ENCODE assay signal across 8 mouse cellular contexts in the genomic region with DNA sequence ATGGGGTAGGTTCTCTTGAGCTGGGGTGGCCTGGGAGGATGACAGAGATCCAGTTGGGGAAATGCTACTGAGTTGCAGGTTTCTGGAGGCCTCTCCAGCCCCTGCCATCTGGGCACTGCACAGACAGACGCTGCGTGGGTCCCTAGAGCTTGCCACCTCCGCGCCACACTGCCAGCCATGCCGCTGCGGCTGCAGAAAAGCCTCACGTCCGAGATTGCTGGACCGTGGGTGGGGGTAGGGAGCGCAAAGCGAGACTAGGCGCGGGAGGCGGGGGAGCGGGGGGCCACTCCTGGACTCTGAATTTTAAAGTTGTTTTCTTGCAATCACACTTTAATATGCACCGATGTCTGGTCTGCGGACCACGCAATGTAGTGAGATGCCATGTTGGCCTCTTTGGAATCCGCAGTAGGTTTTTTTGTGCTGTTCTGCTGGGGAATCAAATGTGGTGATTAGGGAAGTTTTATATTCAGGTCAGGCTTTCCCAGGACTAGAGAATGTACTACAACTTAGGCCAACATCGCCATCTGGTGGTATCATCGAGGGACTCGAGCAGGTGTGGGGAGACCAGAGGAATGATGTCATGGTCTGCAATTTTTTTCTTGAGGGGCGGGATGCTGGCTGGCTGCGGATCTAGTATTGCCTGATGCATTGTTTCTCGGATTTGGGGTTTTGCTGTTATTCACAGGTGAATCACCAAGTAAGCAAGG. TPM values are rescaled to one million over a fixed set of nuclear protein-coding genes. Genes with fewer than 3 reads are reported as not detected.
DNase-seq lines count a peak whose midpoint lies in the region; ATAC-seq and TF ChIP-seq lines count a peak whose summit lies in the region.

No protein-coding gene starts in this region.

- H3K27me3 ChIP-seq in embryonic facial prominence, embryonic 14.5 days (replicated peaks; ENCODE audit: control insufficient read depth, insufficient read depth, low read length) = peaks cover 11% of the 10 kb centered on the region; the same call in 1 of the 2 replicates
- peaks cover 17% of the 10 kb centered on the region for H3K27me3 ChIP-seq in heart, embryonic 10.5 days (ENCODE audit: insufficient read depth, poor library complexity, severe bottlenecking)
- peaks cover 8% of the 10 kb centered on the region; the same call in 1 of the 2 replicates for H3K27me3 ChIP-seq in kidney, embryonic 14.5 days (ENCODE audit: control insufficient read depth, insufficient read depth, low read length)
- H3K27me3 ChIP-seq in limb, embryonic 14.5 days (ENCODE audit: control insufficient read depth, insufficient read depth, low read length) = no peaks in the 10 kb centered on the region
- H3K27me3 ChIP-seq in midbrain, embryonic 16.5 days (ENCODE audit: control insufficient read depth, insufficient read depth, low read depth, low read length) = no peaks in the 10 kb centered on the region
- no peaks in the 10 kb centered on the region for H3K27me3 ChIP-seq in spleen, adult 2 months (ENCODE audit: control insufficient read depth, insufficient read depth, low read length)

- peak overlapping the region; percentile 61 for H3K9ac ChIP-seq in embryonic facial prominence, embryonic 14.5 days (ENCODE audit: low read depth, low read length)
- H3K9ac ChIP-seq in kidney, embryonic 14.5 days (ENCODE audit: low read depth, low read length) = peak overlapping the region; percentile 40
- H3K9ac ChIP-seq in limb, embryonic 14.5 days (ENCODE audit: low read depth, low read length, severe bottlenecking) = peak overlapping the region; percentile 63
- H3K9ac ChIP-seq in midbrain, embryonic 16.5 days (ENCODE audit: low read depth, low read length) = peak overlapping the region; percentile 71

- H3K27ac ChIP-seq in embryonic facial prominence, embryonic 14.5 days (replicated peaks; ENCODE audit: low read depth, low read length) = no peak overlapping the region
- peak overlapping the region; percentile 86 for H3K27ac ChIP-seq in heart, embryonic 10.5 days
- no peak overlapping the region for H3K27ac ChIP-seq in kidney, embryonic 14.5 days (ENCODE audit: low read depth, low read length)
- 0 out of 2 replicates have a peak overlapping the region, but pooled peaks have one; percentile 4 for H3K27ac ChIP-seq in limb, embryonic 14.5 days (replicated peaks; ENCODE audit: low read depth, low read length)
- peak overlapping the region; percentile 93 for H3K27ac ChIP-seq in midbrain, embryonic 16.5 days (ENCODE audit: low read length)
- no peak overlapping the region for H3K27ac ChIP-seq in spleen, adult 2 months (ENCODE audit: insufficient read depth, low read length)

- no peaks in the 10 kb centered on the region for H3K9me3 ChIP-seq in embryonic facial prominence, embryonic 14.5 days (ENCODE audit: control insufficient read depth, low read length)
- no peaks in the 10 kb centered on the region for H3K9me3 ChIP-seq in heart, embryonic 10.5 days
- no peaks in the 10 kb centered on the region for H3K9me3 ChIP-seq in kidney, embryonic 14.5 days (ENCODE audit: control insufficient read depth, low read length)
- no peaks in the 10 kb centered on the region for H3K9me3 ChIP-seq in limb, embryonic 14.5 days (ENCODE audit: control insufficient read depth, low read length)
- no peaks in the 10 kb centered on the region for H3K9me3 ChIP-seq in midbrain, embryonic 16.5 days (replicated peaks; ENCODE audit: control insufficient read depth, low read length, poor library complexity, severe bottlenecking)

- H3K4me2 ChIP-seq in embryonic facial prominence, embryonic 14.5 days (ENCODE audit: low read depth, low read length) = peak overlapping the region; percentile 68
- peak overlapping the region; percentile 64 for H3K4me2 ChIP-seq in kidney, embryonic 14.5 days (replicated peaks; ENCODE audit: low read depth, low read length)
- H3K4me2 ChIP-seq in limb, embryonic 14.5 days (replicated peaks; ENCODE audit: low read depth, low read length, severe bottlenecking) = peak overlapping the region; percentile 72
- peak overlapping the region; percentile 73 for H3K4me2 ChIP-seq in midbrain, embryonic 16.5 days (ENCODE audit: low read length)

- WGBS in embryonic facial prominence, embryonic 14.5 days = 3% methylated on average over 19 of the region's 25 CpGs
- WGBS in heart, embryonic 10.5 days = 3% methylated on average over 25 of the region's 25 CpGs
- WGBS in kidney, embryonic 14.5 days = under 1% methylated on average over 25 of the region's 25 CpGs
- 2% methylated on average over 25 of the region's 25 CpGs for WGBS in limb, embryonic 14.5 days
- WGBS in midbrain, embryonic 16.5 days = under 1% methylated on average over 25 of the region's 25 CpGs
- WGBS in spleen, adult 2 months = 11% methylated on average over 25 of the region's 25 CpGs

- TF ChIP-seq POLR2A in limb, embryonic 14.5 days (IDR thresholded peaks at IDR 0.05; ENCODE audit: borderline replicate concordance, extremely low read depth, insufficient read depth, insufficient read length) = no peak
- no peak for TF ChIP-seq POLR2A in spleen, adult 2 months (IDR thresholded peaks at IDR 0.05; ENCODE audit: low read depth, low read length)

- H3K4me1 ChIP-seq in embryonic facial prominence, embryonic 14.5 days (ENCODE audit: control insufficient read depth, insufficient read depth, low read length) = peaks cover 3% of the 10 kb centered on the region; the same call in 1 of the 2 replicates
- H3K4me1 ChIP-seq in heart, embryonic 10.5 days = peaks cover 15% of the 10 kb centered on the region
- H3K4me1 ChIP-seq in kidney, embryonic 14.5 days (ENCODE audit: control insufficient read depth, insufficient read depth, low read length) = peaks cover 3% of the 10 kb centered on the region; the same call in 1 of the 2 replicates
- H3K4me1 ChIP-seq in limb, embryonic 14.5 days (ENCODE audit: control insufficient read depth, insufficient read depth, low read length) = peaks cover 14% of the 10 kb centered on the region
- H3K4me1 ChIP-seq in midbrain, embryonic 16.5 days (ENCODE audit: control insufficient read depth, insufficient read depth, low read length) = peaks cover 20% of the 10 kb centered on the region
- peaks cover 6% of the 10 kb centered on the region; the same call in 1 of the 2 replicates for H3K4me1 ChIP-seq in spleen, adult 2 months (ENCODE audit: control insufficient read depth, insufficient read depth, insufficient read length)

- ATAC-seq in embryonic facial prominence, embryonic 14.5 days (ENCODE audit: low read depth) = peak; percentile 96
- peak; percentile 97 for ATAC-seq in kidney, embryonic 14.5 days (ENCODE audit: low FRiP score, low TSS enrichment)
- ATAC-seq in limb, embryonic 14.5 days (ENCODE audit: low FRiP score, low read depth) = peak; percentile 96
- ATAC-seq in midbrain, embryonic 16.5 days = peak; percentile 98

- TF ChIP-seq CTCF in spleen, adult 2 months (IDR thresholded peaks at IDR 0.05; ENCODE audit: extremely low read depth, insufficient read depth, insufficient read length, insufficient replicate concordance) = peak; percentile 74; the same call in 1 of the 2 replicates

- peak overlapping the region; percentile 31 for H3K4me3 ChIP-seq in embryonic facial prominence, embryonic 14.5 days (ENCODE audit: low read depth, low read length)
- H3K4me3 ChIP-seq in heart, embryonic 10.5 days = peak overlapping the region; percentile 62
- H3K4me3 ChIP-seq in kidney, embryonic 14.5 days (ENCODE audit: low read length) = peak overlapping the region; percentile 31
- peak overlapping the region; percentile 38 for H3K4me3 ChIP-seq in limb, embryonic 14.5 days (replicated peaks; ENCODE audit: low read length)
- H3K4me3 ChIP-seq in midbrain, embryonic 16.5 days (ENCODE audit: low read depth, low read length) = peak overlapping the region; percentile 35
- no peak overlapping the region for H3K4me3 ChIP-seq in spleen, adult 2 months (ENCODE audit: extremely low read depth, insufficient read depth, insufficient read length)

- peak; percentile 80 for DNase-seq in 416B (ENCODE audit: low read depth)
- peak; percentile 59 to 86 for DNase-seq in adrenal gland, postnatal 4 days (ENCODE audit: low spot score in 2 of 2)
- DNase-seq in embryonic facial prominence, embryonic 14.5 days (ENCODE audit: low spot score) = peak; percentile 96
- DNase-seq in heart, embryonic 10.5 days (ENCODE audit: low spot score) = peak; percentile 91
- peak; percentile 99 for DNase-seq in limb, embryonic 14.5 days (ENCODE audit: low spot score)
- peak; percentile 44 to 80 for DNase-seq in spleen, adult 2 months (ENCODE audit: low read depth in 1 of 2, low spot score in 2 of 2)

- H3K36me3 ChIP-seq in embryonic facial prominence, embryonic 14.5 days (ENCODE audit: control insufficient read depth, insufficient read depth, low read length) = no peaks in the 10 kb centered on the region
- H3K36me3 ChIP-seq in heart, embryonic 10.5 days = no peaks in the 10 kb centered on the region
- no peaks in the 10 kb centered on the region for H3K36me3 ChIP-seq in kidney, embryonic 14.5 days (ENCODE audit: control insufficient read depth, insufficient read depth, low read length)
- H3K36me3 ChIP-seq in limb, embryonic 14.5 days (ENCODE audit: control insufficient read depth, insufficient read depth, low read length) = no peaks in the 10 kb centered on the region
- H3K36me3 ChIP-seq in midbrain, embryonic 16.5 days (ENCODE audit: control insufficient read depth, insufficient read depth, low read length) = no peaks in the 10 kb centered on the region
- H3K36me3 ChIP-seq in spleen, adult 2 months (ENCODE audit: control insufficient read depth, insufficient read depth, low read length) = no peaks in the 10 kb centered on the region

RNA-seq across cellular contexts. Expression of a gene that starts 32.6 kb away (rescaled TPM):
- 1 to 10 TPM; 3.6 to 4.5 TPM for total RNA-seq in adrenal gland, postnatal 4 days (2021)
- 16.8 and 18.8 TPM in 2 replicates for polyA plus RNA-seq in embryonic facial prominence, embryonic 14.5 days (2014; fragmentation: Nextera tagmentation; extraction: Ambion mirVana)
- 0.46 and 1.3 TPM in 2 replicates for polyA plus RNA-seq in heart, embryonic 10.5 days (2016; fragmentation: Nextera tagmentation; extraction: Ambion mirVana)
- polyA plus RNA-seq in kidney, embryonic 14.5 days (2014; fragmentation: Nextera tagmentation; extraction: Ambion mirVana) = 6.8 TPM in 2 replicates
- polyA plus RNA-seq in limb, embryonic 14.5 days (2012; rRNA removed) = 15.0 and 15.8 TPM in 2 replicates
- polyA plus RNA-seq in limb, embryonic 14.5 days (2014; fragmentation: Nextera tagmentation; extraction: Ambion mirVana) = 20.8 and 24.4 TPM in 2 replicates
- polyA plus RNA-seq in midbrain, embryonic 16.5 days (2015; fragmentation: Nextera tagmentation; extraction: Ambion mirVana) = 5.9 and 6.8 TPM in 2 replicates
- polyA plus RNA-seq in spleen, adult 2 months (2012; rRNA removed) = 44.8 and 49.3 TPM in 2 replicates

Comparison
In these comparisons a context has a peak if more than half of its experiments do, and no peak if none do; other contexts are left out.
1. H3K27ac ChIP-seq: peak in heart, embryonic 10.5 days (single experiment), limb, embryonic 14.5 days (single experiment) and midbrain, embryonic 16.5 days (single experiment); none in embryonic facial prominence, embryonic 14.5 days (single experiment), kidney, embryonic 14.5 days (single experiment) and spleen, adult 2 months (single experiment).
2. Peak in every context shown above with its lines, with median percentiles within 50 percentile points of each other: DNase-seq, ATAC-seq, H3K4me2 ChIP-seq and H3K9ac ChIP-seq.